Mouse (Mus musculus) stomach, postnatal 0 days (tissue): ENCODE results near the gene Ptn. TPM values are rescaled to one million over a fixed set of nuclear protein-coding genes. Genes with fewer than 3 reads are reported as not detected.

Experiments used
- ATAC-seq: fragments of 200-750 bp; cut with Nextera tagmentation; 2 replicates; pipeline ENCODE4 v1.8.0; 2017; ENCODE audit not compliant: low FRiP score, low TSS enrichment
- DNase-seq: peaks from one replicate; pipeline ENCODE4 v3.0.0-alpha.2; 2016; ENCODE audit warnings: low spot score
- H3K27ac ChIP-seq: fragments of 300-500 bp; sonication (generic); replicated peaks from 2 replicates; pipeline ENCODE4 v1.5.1; 2014; ENCODE audit warnings: mild to moderate bottlenecking, control low read depth
- H3K27me3 ChIP-seq: fragments of 300-500 bp; sonication (generic); 2 replicates; pipeline ENCODE4 v1.6.1; 2014; ENCODE audit warnings: low read length; ENCODE audit not compliant: control insufficient read depth, insufficient read depth
- H3K36me3 ChIP-seq: fragments of 300-500 bp; sonication (generic); 2 replicates; pipeline ENCODE4 v1.6.1; 2014; ENCODE audit warnings: low read length, mixed read lengths; ENCODE audit not compliant: control insufficient read depth, insufficient read depth
- H3K4me1 ChIP-seq: fragments of 300-500 bp; sonication (generic); replicated peaks from 2 replicates; pipeline ENCODE4 v1.6.1; 2014; ENCODE audit warnings: antibody characterized with exemption; ENCODE audit not compliant: control insufficient read depth, insufficient read depth
- H3K4me2 ChIP-seq: fragments of 300-500 bp; sonication (generic); replicated peaks from 2 replicates; pipeline ENCODE4 v1.6.1; 2014; ENCODE audit warnings: low read depth, mild to moderate bottlenecking, control low read depth, moderate library complexity
- H3K4me3 ChIP-seq: fragments of 300-500 bp; sonication (generic); 2 replicates; pipeline ENCODE4 v1.5.1; 2014; ENCODE audit warnings: low read depth, low read length, control low read depth
- H3K9ac ChIP-seq: fragments of 300-500 bp; sonication (generic); 2 replicates; pipeline ENCODE4 v1.6.1; 2014; ENCODE audit warnings: mild to moderate bottlenecking, low read length, control low read depth, mixed read lengths
- H3K9me3 ChIP-seq: fragments of 300-500 bp; sonication (generic); 2 replicates; pipeline ENCODE4 v1.6.1; 2016; ENCODE audit warnings: low read length; ENCODE audit not compliant: control insufficient read depth
- CTCF ChIP-seq: IDR thresholded peaks from 2 replicates; pipeline ENCODE4 v1.5.1; 2016; ENCODE audit warnings: antibody characterized with exemption, low read depth, mild to moderate bottlenecking, moderate library complexity
- EP300 ChIP-seq: optimal IDR thresholded peaks from 2 replicates; pipeline ENCODE3; 2016; ENCODE audit warnings: antibody characterized with exemption
- WGBS: fragments of 180-500 bp; shearing (Covaris S2); extraction: QIAGEN DNeasy Blood & Tissue Kit; methylation state at CpG from one replicate; pipeline ENCODE4 v1.1.7; 2014; 5-methylcytosine and 5-hydroxymethylcytosine counted together
- microRNA-seq: library from miRNA; unstranded; fragments of <30 nt; microRNA quantifications from one replicate; pipeline ENCODE4, GENCODE M21; 2016
- polyA plus RNA-seq: library from polyadenylated mRNA; unstranded; fragments of >200 nt; fragmentation: Nextera tagmentation; extraction: Ambion mirVana; gene quantifications from 2 replicates; pipeline ENCODE4 v1.2.1, GENCODE M21; 2015

Ptn gene
- polyA plus RNA-seq, 1 experiment from 2014 or later, result 157 TPM

DNA sequence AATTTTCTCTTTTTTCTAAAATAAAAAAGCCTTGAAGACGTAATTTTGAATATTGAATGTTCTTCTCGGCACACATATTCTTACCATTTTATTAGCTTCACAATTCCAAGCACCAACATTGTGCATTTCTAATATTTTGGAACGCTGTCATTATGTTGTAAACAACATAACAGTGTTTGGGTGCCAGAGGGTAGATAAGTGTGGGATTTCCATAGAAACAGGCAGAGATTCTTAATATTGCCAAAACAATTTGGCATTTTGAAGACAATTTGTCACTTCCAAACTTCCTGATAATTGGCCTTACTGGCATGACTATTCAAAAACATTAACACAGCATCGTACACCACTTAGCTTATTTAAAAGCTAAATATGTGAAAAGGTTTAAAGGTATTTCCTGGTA lies 119.1 kb downstream of the Ptn start:
- no peak for ATAC-seq
- no peaks in the 10 kb centered on the region for H3K27me3 ChIP-seq
- WGBS, result 85% methylated on average over 4 of the region's 4 CpGs

DNA sequence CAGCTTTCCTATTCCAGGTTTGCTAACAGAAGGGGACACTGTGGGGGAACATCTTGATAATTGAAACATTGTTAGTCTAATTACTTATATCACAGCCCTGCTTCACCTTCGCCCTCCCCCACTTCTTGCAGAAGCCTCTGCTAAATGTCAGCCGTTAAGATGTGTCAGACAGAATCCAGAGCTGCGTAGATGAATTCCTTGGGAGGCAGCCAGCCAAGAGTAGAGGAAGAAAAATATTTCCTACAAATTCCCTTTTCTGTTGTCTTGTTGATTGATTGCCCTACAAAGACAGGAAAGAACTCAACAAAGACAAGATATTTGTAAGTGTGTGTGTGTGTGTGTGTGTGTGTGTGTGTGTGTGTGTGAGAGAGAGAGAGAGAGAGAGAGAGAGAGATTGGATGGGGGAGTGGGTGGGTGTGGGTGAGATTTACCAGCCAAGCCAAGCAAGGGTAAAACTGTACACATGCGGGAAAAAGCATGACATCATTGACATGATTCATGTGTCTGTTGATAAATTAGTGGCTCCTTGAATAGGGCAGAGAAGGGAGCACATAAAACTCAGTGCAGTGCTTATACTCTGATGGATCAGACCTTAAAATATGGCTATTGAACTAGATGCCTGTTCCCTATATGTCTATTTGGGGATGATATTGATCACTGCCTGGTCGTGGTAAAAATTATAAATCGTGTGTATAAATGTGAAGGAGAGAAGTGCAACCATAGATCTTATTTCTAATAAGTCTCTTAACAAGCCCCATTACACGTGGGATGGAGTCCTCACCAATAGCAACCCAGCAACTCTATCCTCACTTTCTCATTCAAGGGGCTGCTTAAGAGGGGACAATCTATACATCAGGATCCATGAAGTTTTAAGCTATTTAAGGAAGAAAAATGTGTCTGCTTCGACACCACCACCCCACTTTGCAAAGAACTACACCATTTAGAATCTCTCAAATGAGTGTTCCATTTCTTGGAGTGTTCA lies 133.0 kb downstream of the Ptn start:
- Histone ChIP-seq H3K4me3 (no peak overlapping the region), H3K27me3 (no peaks in the 10 kb centered on the region), H3K9me3 (no peaks in the 10 kb centered on the region), H3K36me3 (no peaks in the 10 kb centered on the region), H3K9ac (no peak overlapping the region), H3K27ac (no peak overlapping the region), H3K4me2 (no peak overlapping the region), H3K4me1 (no peaks in the 10 kb centered on the region)
- DNase-seq (peak; percentile 21), ATAC-seq (peak; percentile 54; the same call in 1 of the 2 replicates)
- WGBS, result 29% methylated on average over 8 of the region's 8 CpGs
- TF ChIP-seq CTCF (no peak), EP300 (no peak)

More for the DNA sequence above, 119.1 kb downstream of the Ptn start:
- DNase-seq, result no peak
- Histone ChIP-seq H3K36me3 (no peaks in the 10 kb centered on the region), H3K4me1 (no peaks in the 10 kb centered on the region), H3K9ac (no peak overlapping the region), H3K9me3 (no peaks in the 10 kb centered on the region), H3K4me2 (no peak overlapping the region), H3K4me3 (no peak overlapping the region), H3K27ac (no peak overlapping the region)
- TF ChIP-seq CTCF (no peak), EP300 (no peak)

DNA sequence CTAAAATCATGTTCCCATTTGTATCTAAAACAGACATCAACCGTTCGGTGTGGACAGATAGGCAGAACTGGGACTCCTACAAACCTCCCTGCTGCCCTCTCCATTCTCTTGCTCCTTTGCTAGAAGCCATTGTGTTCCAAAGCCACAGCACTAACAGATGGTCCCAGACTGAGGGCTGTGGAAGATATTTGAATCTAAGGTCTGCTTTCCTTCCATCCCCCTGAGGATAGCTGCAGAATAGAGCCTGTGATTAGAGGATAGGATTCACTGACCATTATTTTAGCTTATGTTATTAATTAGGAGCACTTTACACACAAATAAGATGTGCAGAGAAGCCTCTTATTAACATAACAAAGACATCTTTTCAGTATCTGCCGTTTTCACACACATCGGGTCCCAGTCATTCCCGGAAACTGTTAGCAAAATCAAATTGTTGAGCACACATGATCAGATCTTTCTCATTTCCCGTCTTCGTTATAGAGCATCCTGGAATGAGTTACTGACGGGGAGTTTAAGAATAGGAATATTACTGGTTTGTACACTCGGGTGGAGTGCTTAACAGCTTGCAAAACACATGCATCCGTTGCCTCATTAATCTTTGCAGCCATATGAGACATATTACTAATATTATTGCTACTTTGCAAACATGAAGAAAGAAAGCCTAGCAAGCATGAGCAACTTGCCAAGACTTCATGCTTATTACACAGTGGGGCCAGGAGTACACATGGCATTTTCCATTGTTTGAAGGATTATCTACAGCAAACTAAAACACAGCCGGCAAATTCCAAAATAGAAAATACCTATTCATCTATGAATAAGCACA lies 137.4 kb downstream of the Ptn start:
- 0 out of 2 replicates have a peak overlapping the region, but pooled peaks have one; percentile 13 for H3K27ac ChIP-seq
- no peak overlapping the region for H3K9ac ChIP-seq
- H3K27me3 ChIP-seq, result no peaks in the 10 kb centered on the region
- no peak overlapping the region for H3K4me3 ChIP-seq
- H3K36me3 ChIP-seq, result no peaks in the 10 kb centered on the region
- no peaks in the 10 kb centered on the region for H3K4me1 ChIP-seq
- no peak for DNase-seq
- TF ChIP-seq EP300, result no peak
- no peak for TF ChIP-seq CTCF
- H3K9me3 ChIP-seq, result no peaks in the 10 kb centered on the region
- H3K4me2 ChIP-seq, result no peak overlapping the region
- no peak for ATAC-seq
- WGBS, result 71% methylated on average over 11 of the region's 11 CpGs

DNA sequence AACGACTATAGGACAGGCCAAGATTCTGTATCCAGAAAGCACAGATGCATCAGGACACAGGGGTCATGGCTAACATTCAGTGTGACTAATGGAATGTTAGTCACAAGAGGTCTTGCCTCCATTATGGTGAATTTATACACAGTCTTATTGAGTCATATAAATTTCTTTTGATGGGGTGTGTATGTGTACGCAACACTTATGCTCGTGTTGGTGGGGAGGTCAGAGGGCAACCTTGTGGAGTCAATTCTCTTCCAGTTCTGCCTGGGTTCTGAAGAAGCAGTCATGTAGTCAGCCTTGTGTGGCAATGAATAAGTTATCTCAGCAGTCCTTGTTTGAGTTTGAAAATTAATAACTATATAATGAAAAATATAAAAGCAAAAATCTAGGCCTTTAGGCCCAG lies 138.7 kb downstream of the Ptn start:
- 70% methylated on average over 3 of the region's 3 CpGs for WGBS
- no peak overlapping the region for H3K4me3 ChIP-seq
- H3K4me1 ChIP-seq, result no peaks in the 10 kb centered on the region
- no peaks in the 10 kb centered on the region for H3K36me3 ChIP-seq
- H3K4me2 ChIP-seq, result no peak overlapping the region
- H3K9ac ChIP-seq, result no peak overlapping the region
- DNase-seq (no peak), ATAC-seq (no peak)
- H3K27ac ChIP-seq, result no peak overlapping the region
- TF ChIP-seq EP300, result no peak
- TF ChIP-seq CTCF, result no peak
- H3K9me3 ChIP-seq, result no peaks in the 10 kb centered on the region
- no peaks in the 10 kb centered on the region for H3K27me3 ChIP-seq

Small RNA genes within 50 kb of the gene (microRNA-seq; reads per million reads assigned to microRNA genes)
- not detected for gene Gm25111
